Mouse (Mus musculus): Measurements from ENCODE around the gene Crygb.
A peak's percentile ranks its signal among the peaks of the same experiment; 100 is the strongest.

The Crygb gene

GRCm38 (mm10) chr1:65082188-65082587 lies at the start of gene Crygb:
TSS of gene Crygb (minus strand) at chr1:65082288.
- no peak for DNase-seq (ENCODE audit: low read depth)

GRCm38 (mm10) chr1:65131671-65132070 lies 49.6 kb upstream of the Crygb start:
- DNase-seq (ENCODE audit: low read depth) = no peak

- DNase-seq (ENCODE audit: low read depth) = no peak
Measured at GRCm38 (mm10) chr1:65130226-65130625, 48.1 kb upstream of the Crygb start.

GRCm38 (mm10) chr1:65129634-65130180 lies 47.6 kb upstream of the Crygb start:
- DNase-seq (ENCODE audit: low read depth) = no peak

GRCm38 (mm10) chr1:65122574-65123372 lies 40.7 kb upstream of the Crygb start, which contains the start of gene D630023F18Rik:
TSS of gene D630023F18Rik (minus strand) at chr1:65123214.
- DNase-seq (ENCODE audit: low read depth) = no peak

- no peak for DNase-seq (ENCODE audit: low read depth)
Measured at GRCm38 (mm10) chr1:65119438-65119837, 37.4 kb upstream of the Crygb start, which contains the start of gene Gm28845. TSS of gene Gm28845 (minus strand) at chr1:65119558.

GRCm38 (mm10) chr1:65118150-65118913 lies 36.2 kb upstream of the Crygb start:
- DNase-seq (ENCODE audit: low read depth) = no peak

GRCm38 (mm10) chr1:65113536-65114172 lies 31.6 kb upstream of the Crygb start:
- no peak for DNase-seq (ENCODE audit: low read depth)

- no peak for DNase-seq (ENCODE audit: low read depth)
Measured at GRCm38 (mm10) chr1:65112807-65113196, 30.7 kb upstream of the Crygb start.

- DNase-seq (ENCODE audit: low read depth) = peak; percentile 65
Measured at GRCm38 (mm10) chr1:65112031-65112806, 30.1 kb upstream of the Crygb start.

GRCm38 (mm10) chr1:65109756-65110435 lies 27.8 kb upstream of the Crygb start:
- DNase-seq (ENCODE audit: low read depth) = no peak

- DNase-seq (ENCODE audit: low read depth) = no peak
Measured at GRCm38 (mm10) chr1:65109196-65109595, 27.1 kb upstream of the Crygb start.

GRCm38 (mm10) chr1:65107654-65108279 lies 25.7 kb upstream of the Crygb start:
- DNase-seq (ENCODE audit: low read depth) = no peak

- no peak for DNase-seq (ENCODE audit: low read depth)
Measured at GRCm38 (mm10) chr1:65103273-65103672, 21.2 kb upstream of the Crygb start, which contains the start of gene Cryga. TSS of gene Cryga (minus strand) at chr1:65103373.

- no peak for DNase-seq (ENCODE audit: low read depth)
Measured at GRCm38 (mm10) chr1:65096953-65097352, 14.9 kb upstream of the Crygb start.

- no peak for DNase-seq (ENCODE audit: low read depth)
Measured at GRCm38 (mm10) chr1:65091566-65091965, 9.5 kb upstream of the Crygb start.

- no peak for DNase-seq (ENCODE audit: low read depth)
Measured at GRCm38 (mm10) chr1:65090370-65090769, 8.3 kb upstream of the Crygb start.

- no peak for DNase-seq (ENCODE audit: low read depth)
Measured at GRCm38 (mm10) chr1:65088567-65089356, 6.7 kb upstream of the Crygb start.

GRCm38 (mm10) chr1:65075607-65076006 lies 6.5 kb downstream of the Crygb start:
- no peak for DNase-seq (ENCODE audit: low read depth)

- no peak for DNase-seq (ENCODE audit: low read depth)
Measured at GRCm38 (mm10) chr1:65073589-65073988, 8.5 kb downstream of the Crygb start, which contains the start of gene Crygc. TSS of gene Crygc (minus strand) at chr1:65073689.

Measured in naive thymus-derived CD4-positive, alpha-beta T cell, adult 2 months (primary cell).